ENCODE assay signal across 8 mouse cellular contexts in genomic region chr2:52378848-52379261, GRCm38 (mm10). TPM values are rescaled to one million over a fixed set of nuclear protein-coding genes. Genes with fewer than 3 reads are reported as not detected.
A peak's percentile ranks its signal among the peaks of the same experiment; 100 is the strongest.
DNase-seq lines count a peak whose midpoint lies in the region; ATAC-seq and TF ChIP-seq lines count a peak whose summit lies in the region.

No protein-coding gene starts in this region.

- ATAC-seq in common myeloid progenitor, adult 5-6 weeks (replicated peaks; ENCODE audit: low read depth, poor library complexity, severe bottlenecking): peak; percentile 95
- ATAC-seq in lung, postnatal 0 days: peak; percentile 94

- DNase-seq in spleen, postnatal 36 days (ENCODE audit: low spot score in 2 of 2): peak; percentile 1 to 2
- no peak for DNase-seq in spleen, adult 18-20 months
- peak; percentile 71 for DNase-seq in lung, postnatal 0 days (ENCODE audit: low spot score)
- peak; percentile 65 for DNase-seq in thymus, postnatal 4 days
- no peak for DNase-seq in kidney, postnatal 14 days
- DNase-seq in ovary, postnatal 14 days (ENCODE audit: low spot score): no peak
- no peak for DNase-seq in left cerebral cortex, adult 8-10 months (ENCODE audit: low spot score in 2 of 2)

- H3K4me2 ChIP-seq in lung, postnatal 0 days (replicated peaks; ENCODE audit: low read depth, low read length): no peak overlapping the region

- WGBS in lung, postnatal 0 days: 47% methylated on average over 10 of the region's 10 CpGs

- TF ChIP-seq CTCF in lung, postnatal 0 days (IDR thresholded peaks at IDR 0.05): no peak

- H3K9ac ChIP-seq in lung, postnatal 0 days (replicated peaks; ENCODE audit: low read depth): no peak overlapping the region

- no peaks in the 10 kb centered on the region for H3K9me3 ChIP-seq in lung, postnatal 0 days (ENCODE audit: low read length)

- 0 out of 2 replicates have a peak overlapping the region, but pooled peaks have one; percentile 32 for H3K27ac ChIP-seq in lung, postnatal 0 days (ENCODE audit: low read length)

- H3K36me3 ChIP-seq in lung, postnatal 0 days (ENCODE audit: insufficient read depth, low read length): no peaks in the 10 kb centered on the region

- TF ChIP-seq EP300 in lung, postnatal 0 days (IDR thresholded peaks at IDR 0.05): peak; percentile 90

- no peaks in the 10 kb centered on the region for H3K4me1 ChIP-seq in lung, postnatal 0 days (ENCODE audit: insufficient read depth, low read depth, low read length)

- H3K4me3 ChIP-seq in lung, postnatal 0 days (ENCODE audit: low read depth, low read length): no peak overlapping the region

- no peaks in the 10 kb centered on the region for H3K27me3 ChIP-seq in lung, postnatal 0 days (replicated peaks; ENCODE audit: insufficient read depth, low read length)

RNA-seq across cellular contexts. Expression of gene Neb, which starts 0.6 kb away (rescaled TPM):
- under 0.01 and 0.32 TPM in 2 replicates for total RNA-seq in common myeloid progenitor, adult 5-6 weeks (2017)
- 1.8 and 2.3 TPM in 2 replicates for polyA plus RNA-seq in lung, postnatal 0 days (2015; fragmentation: Nextera tagmentation; extraction: Ambion mirVana)
- total RNA-seq in left cerebral cortex, adult 8-10 months (2022): 1 to 10 TPM; 1.2 to 5.0 (median 2.2) TPM

RNA-seq across cellular contexts. Expression of gene Arl5a, which starts 45.8 kb away (rescaled TPM):
- total RNA-seq in common myeloid progenitor, adult 5-6 weeks (2017): 48.3 and 50.2 TPM in 2 replicates
- 22.0 and 23.4 TPM in 2 replicates for polyA plus RNA-seq in lung, postnatal 0 days (2015; fragmentation: Nextera tagmentation; extraction: Ambion mirVana)
- 10 to 100 TPM; 50.3 to 61.0 (median 54.9) TPM for total RNA-seq in left cerebral cortex, adult 8-10 months (2022)

Comparison
In these comparisons a context has a peak if more than half of its experiments do, and no peak if none do; other contexts are left out.
1. DNase-seq: peak in spleen, postnatal 36 days (2 of 2), lung, postnatal 0 days (single experiment) and thymus, postnatal 4 days (single experiment); none in spleen, adult 18-20 months (0 of 2), kidney, postnatal 14 days (single experiment), ovary, postnatal 14 days (single experiment) and left cerebral cortex, adult 8-10 months (0 of 2).